Mouse (Mus musculus): ENCODE measurements around the gene Cbln3. TPM values are rescaled to one million over a fixed set of nuclear protein-coding genes. Genes with fewer than 3 reads are reported as not detected.
A peak's percentile ranks its signal among the peaks of the same experiment; 100 is the strongest.

Cbln3 gene
- total RNA-seq, 2 experiments from 2014 or later, result not detected

- DNase-seq (ENCODE audit: low spot score), result no peak
Observed at GRCm38 (mm10) chr14:55880982-55881381, 3.2 kb downstream of the Cbln3 start.

DNA sequence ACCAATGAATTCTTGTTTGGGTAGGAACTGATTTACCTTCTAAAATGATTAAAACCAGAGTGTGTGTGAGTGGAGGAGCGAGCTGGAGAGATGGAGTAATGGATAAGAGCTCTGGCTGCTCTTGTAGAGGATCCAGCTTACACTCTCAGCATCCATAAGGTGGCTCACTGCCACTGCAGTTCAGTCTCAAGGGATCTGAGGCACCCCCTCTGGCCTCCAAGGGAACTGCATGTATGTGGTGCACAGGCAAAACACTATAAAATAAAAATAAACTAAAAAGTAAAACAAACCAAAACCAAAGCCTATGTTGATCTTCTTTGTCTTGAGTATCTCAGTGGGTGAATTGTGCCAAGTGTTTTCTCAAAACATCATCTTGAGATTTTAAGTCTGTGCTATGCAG, 4.6 kb downstream of the Cbln3 start:
- peak; percentile 49 for DNase-seq (ENCODE audit: low spot score)

DNA sequence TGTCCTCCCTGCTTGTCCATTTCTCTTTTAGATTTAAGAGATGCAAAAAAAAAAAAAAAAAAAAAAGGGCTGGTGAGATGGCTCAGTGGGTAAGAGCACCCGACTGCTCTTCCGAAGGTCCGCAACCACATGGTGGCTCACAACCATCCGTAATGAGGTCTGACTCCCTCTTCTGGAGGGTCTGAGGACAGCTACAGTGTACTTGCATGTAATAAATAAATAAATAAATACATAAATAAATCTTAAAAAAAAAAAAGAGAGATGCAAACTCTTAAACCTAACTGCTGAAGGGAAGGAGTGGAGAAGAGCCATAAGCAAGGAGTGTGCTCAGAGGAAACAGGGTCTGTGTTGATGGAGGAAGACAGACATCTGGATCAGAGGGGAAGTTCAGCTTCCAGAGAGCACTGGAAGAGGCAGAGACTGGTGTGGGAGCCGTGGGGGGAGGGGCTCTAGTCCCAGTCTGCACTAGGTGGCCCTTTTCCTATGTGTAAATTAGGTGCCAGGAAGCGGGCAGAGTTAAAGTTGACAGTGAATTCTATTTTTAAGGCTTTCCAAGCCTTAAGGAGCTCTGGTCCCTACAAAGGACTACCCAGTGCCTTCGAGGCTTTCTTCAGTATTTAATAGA, 5.8 kb downstream of the Cbln3 start:
- no peak for DNase-seq (ENCODE audit: low spot score)

DNA sequence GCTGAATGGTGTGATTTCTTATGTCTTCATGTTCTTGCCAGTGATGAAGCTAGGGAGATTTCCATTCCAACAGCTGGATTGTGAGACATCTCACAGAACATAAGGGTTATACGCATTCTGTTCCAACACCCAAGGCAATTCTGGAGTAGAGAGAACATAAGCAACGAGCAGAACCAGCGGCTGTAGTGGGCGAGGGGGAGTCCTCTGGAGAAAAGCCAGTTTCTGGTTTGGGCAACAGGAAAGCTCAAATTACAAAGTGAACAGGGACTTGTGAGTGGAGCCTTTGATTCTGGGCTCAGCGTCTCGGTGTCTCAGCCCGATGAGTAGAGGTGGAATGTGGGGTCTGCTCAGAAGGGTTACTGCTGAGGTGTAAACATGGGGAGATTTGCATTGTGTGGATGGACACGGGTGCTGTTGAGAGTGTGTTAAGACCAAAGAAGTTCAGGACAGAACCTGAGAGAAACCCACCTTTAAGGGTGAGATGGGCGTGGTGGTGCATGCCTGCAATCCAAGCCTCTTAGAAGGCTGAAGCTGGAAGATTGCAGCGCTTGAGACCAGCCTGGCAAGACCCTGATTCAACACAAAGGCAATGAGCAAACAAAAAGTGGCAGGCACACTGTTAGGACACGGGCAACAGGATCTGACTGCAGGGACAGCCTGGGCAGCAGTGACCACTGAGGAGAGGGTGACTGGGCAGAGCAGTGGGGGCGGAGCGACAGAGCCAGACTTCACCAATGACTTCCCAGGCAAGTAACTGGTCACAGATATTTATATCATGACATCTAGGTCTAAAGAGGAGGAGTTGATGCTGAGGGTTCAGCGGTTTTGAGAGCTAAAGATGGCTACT, 6.5 kb downstream of the Cbln3 start:
- no peak for DNase-seq (ENCODE audit: low spot score)

GRCm38 (mm10) chr14:55873714-55874683, 10.2 kb downstream of the Cbln3 start:
- peak; percentile 72 for DNase-seq (ENCODE audit: low spot score)

GRCm38 (mm10) chr14:55873242-55873713, 10.9 kb downstream of the Cbln3 start:
- no peak for DNase-seq (ENCODE audit: low spot score)

- DNase-seq (ENCODE audit: low spot score), result no peak
Observed at GRCm38 (mm10) chr14:55872551-55872950, 11.6 kb downstream of the Cbln3 start.

DNA sequence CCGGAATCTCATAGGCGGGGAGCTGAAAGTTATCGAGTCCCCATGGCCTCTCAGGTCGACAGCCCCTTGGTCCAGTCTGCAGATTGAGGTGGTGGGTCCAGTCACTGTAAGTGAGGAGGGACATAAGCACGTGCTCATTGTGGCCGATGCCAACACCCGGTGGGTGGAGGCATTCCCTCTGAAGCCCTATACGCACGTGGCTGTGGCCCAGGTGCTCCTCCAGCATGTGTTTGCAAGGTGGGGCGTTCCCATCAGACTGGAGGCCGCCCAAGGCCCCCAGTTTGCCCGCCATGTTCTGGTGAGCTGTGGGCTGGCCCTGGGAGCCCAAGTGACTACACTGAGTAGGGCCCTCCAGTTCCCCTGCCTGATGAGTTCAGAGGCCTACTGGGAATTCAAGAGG, 12.2 kb downstream of the Cbln3 start:
- DNase-seq (ENCODE audit: low spot score), result no peak

DNA sequence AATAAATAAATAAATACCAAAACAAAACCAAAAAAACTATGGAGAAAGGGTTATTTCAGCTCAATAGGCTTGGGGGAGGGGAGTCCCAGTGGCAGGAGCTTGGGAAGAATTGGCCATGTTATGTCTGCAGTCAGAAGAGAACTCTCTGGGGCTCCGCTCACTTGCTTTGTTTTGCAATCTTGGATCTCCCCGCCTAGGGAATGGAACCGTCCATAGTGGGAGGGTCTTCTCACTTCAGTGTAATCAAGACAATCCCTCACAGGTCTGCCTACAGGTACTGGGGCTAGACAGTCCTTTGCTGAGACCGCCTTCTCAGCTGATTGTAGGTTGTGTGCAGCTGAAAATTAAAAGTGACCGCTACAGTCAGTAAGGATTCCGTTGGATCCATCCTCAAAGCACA, 14.7 kb downstream of the Cbln3 start:
- no peak for DNase-seq (ENCODE audit: low spot score)

DNA sequence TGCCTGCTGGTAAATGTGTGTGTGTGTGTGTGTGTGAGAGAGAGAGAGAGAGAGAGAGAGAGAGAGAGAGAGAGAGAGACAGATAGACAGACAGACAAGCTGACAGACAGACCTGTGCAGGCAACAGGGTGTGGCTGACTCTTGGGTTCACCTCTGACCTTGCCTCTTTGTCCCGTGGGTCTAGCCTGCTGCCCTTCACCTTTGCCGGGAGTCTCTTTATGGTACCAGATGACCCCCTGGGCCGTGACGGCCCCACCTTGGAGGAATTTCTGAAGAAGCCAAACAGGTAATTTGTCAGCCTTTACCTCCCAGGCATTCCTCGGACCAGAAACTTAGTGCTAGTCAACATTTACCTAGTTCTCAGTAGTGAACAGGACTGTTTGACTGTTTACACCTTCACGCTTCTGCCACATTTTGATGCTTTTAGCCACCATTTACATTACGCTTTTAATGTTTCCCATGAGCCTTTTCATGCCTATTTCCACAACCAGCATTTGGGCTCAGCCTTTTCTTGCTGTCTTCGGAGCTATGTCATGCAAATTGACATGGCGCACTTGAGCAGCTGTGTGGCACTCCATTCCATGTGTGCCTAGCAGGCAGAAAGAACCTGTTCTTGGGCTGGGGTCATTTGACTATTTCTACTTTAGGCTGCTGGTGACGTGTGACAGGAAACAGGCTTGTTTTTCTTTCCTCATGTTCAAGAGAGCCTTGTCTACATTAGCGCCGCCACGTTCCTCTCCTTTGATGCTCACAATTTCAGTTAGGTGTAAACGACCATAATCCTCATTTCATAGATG, 15.8 kb downstream of the Cbln3 start:
- no peak for DNase-seq (ENCODE audit: low spot score)

DNA sequence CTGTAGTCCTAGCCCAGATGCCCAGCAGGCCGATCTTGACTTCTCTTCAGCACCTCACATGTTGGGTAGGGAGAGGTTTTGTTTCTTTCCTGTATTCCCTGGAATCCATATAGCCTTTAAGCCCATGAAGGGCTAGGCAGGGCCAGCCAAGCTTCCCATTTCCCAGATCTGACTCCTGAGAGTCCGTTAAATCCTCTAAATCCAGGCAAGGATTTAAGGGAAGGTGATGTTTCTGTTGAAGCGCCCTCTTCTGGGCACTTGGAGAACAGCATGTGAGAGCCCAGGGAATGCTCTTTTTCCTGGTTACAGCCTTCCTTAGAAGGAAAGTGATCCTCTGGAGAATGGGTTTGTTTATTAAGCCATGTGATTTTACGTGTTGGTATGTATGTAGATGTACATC, 17.2 kb downstream of the Cbln3 start:
- peak; percentile 55 for DNase-seq (ENCODE audit: low spot score)

GRCm38 (mm10) chr14:55863773-55864172, 20.4 kb downstream of the Cbln3 start:
- peak; percentile 85 for DNase-seq (ENCODE audit: low spot score)

DNA sequence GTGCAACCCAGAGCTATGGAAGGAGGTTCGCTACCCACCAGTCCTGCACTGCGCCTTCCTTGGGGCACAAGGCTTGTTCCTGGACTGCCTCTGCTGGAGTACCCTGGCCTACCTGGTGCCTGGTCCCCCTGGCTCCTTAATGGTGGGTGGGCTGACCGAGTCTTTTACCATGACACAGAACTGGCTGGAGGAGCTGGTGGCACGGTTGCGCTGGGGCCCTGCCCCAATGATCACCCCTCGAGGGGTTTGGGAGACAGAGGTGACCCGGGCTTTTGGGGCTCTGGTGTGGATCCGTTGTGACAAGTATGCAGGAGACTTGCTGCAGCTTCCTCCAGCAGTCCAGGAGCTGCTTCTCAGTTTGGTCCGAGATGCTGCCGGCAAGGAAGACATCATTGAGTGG, 21.2 kb downstream of the Cbln3 start:
- DNase-seq (ENCODE audit: low spot score), result no peak

DNA sequence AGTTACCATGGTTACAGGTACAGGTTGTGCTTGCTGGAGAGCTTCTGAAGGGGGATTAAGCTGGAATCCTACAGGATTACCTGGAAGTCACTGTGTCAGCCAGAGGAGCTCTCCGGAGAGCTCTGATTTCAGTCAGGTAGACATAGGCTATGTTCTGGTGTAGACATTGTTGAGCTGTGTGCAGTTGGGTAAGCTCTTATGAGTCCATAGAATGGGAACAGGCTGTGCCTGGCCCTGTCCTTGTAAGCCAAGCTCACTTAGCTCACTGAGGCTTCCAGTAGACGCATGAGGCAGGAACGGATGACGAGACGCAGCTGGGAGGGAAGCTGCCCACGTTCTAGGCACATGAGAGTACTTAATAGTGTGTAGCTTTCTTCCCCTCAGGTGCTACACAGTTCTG, 22.0 kb downstream of the Cbln3 start:
- no peak for DNase-seq (ENCODE audit: low spot score)

DNA sequence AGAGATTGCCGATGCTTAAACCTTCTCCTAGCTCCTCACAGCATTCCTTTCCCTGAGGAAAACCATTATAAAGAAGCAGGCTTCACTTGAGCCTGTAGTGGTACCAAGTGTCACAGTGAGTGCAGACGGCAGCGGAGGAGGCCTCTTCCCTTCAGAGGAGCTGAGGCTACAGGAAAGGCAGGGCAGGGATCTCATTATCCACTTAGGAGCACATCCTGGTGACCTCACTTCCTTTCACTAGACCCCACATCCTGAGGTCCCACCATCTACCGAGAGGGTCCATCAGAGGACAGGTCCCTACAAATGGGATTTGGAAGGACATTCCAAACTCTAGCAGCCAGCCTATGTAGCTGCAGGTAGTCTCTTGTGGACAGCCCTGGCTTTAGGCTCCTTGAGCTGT, 26.6 kb downstream of the Cbln3 start:
- no peak for DNase-seq (ENCODE audit: low spot score)

GRCm38 (mm10) chr14:55855101-55855561, 29.1 kb downstream of the Cbln3 start:
- DNase-seq (ENCODE audit: low spot score), result no peak

- DNase-seq (ENCODE audit: low spot score), result no peak
Observed at GRCm38 (mm10) chr14:55854406-55855100, 29.6 kb downstream of the Cbln3 start.

DNA sequence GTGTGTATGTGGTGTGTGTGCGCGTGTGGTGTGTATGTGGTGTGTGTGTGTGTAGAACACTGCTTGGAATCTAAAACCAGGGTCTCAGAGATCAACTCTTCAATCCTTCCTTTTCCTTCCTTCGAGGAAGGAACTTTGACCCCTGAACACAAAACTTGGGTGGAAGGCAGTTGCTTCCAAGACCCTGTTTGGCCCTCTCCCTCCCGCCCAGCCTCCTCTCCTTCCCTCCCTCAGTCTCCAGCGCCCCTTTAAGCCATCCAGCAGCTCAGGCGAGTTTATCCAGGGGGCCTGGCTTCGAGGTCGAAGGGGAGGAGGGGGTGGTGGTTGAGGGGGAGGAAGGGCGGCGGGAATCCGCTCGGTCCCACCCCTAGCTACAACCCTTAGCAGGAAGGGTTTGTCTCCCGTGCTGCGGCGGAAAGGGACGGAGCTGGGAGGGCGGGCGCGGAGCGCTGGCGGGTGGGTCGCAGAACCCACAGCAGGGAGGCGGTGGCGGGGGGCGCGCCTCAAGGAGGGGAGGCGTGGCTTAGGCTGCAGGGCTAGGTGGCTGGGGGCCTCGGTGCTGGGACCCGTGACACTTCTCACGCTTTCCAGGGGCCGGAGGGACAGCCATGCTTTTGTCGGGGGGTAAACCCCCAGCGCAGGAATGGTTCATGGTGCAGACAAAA, 30.4 kb downstream of the Cbln3 start, which contains the start of gene Nynrin:
TSS of gene Nynrin (plus strand) at position 390 of the 665 bp plus-strand sequence.
- DNase-seq (ENCODE audit: low spot score), result peak; percentile 53

Data from gastrocnemius, adult 18-20 months (tissue).